Mouse (Mus musculus) neural tube, embryonic 11.5 days (tissue): Measurements from ENCODE around the gene Atp6v1g1. TPM values are rescaled to one million over a fixed set of nuclear protein-coding genes. Genes with fewer than 3 reads are reported as not detected.

Experiments
- ATAC-seq: fragments of 200-750 bp; cut with Nextera tagmentation; 2 replicates; pipeline ENCODE4 v1.8.0; 2017; ENCODE audit warnings: moderate number of reproducible peaks, mild to moderate bottlenecking, moderate TSS enrichment, moderate library complexity; ENCODE audit not compliant: insufficient read depth, low FRiP score, low TSS enrichment
- DNase-seq: peaks from one replicate; pipeline ENCODE4 v3.0.0-alpha.2; 2015; ENCODE audit warnings: low spot score
- H3K27ac ChIP-seq: fragments of 300-500 bp; sonication (generic); 2 replicates; pipeline ENCODE4 v1.5.1; 2014; ENCODE audit warnings: low read depth, mild to moderate bottlenecking, low read length
- H3K27me3 ChIP-seq: fragments of 300-500 bp; sonication (generic); 2 replicates; pipeline ENCODE4 v1.6.1; 2014; ENCODE audit warnings: mild to moderate bottlenecking, low read length, mixed read lengths; ENCODE audit not compliant: control insufficient read depth, insufficient read depth
- H3K36me3 ChIP-seq: fragments of 300-500 bp; sonication (generic); 2 replicates; pipeline ENCODE4 v1.6.1; 2014; ENCODE audit warnings: mild to moderate bottlenecking, low read length, moderate library complexity, mixed read lengths; ENCODE audit not compliant: control insufficient read depth, insufficient read depth
- H3K4me1 ChIP-seq: fragments of 300-500 bp; sonication (generic); 2 replicates; pipeline ENCODE4 v1.6.1; 2014; ENCODE audit warnings: low read length, mixed read lengths; ENCODE audit not compliant: control insufficient read depth, insufficient read depth
- H3K4me2 ChIP-seq: fragments of 300-500 bp; sonication (generic); 2 replicates; pipeline ENCODE4 v1.6.1; 2014; ENCODE audit warnings: low read depth, mild to moderate bottlenecking, moderate library complexity
- H3K4me3 ChIP-seq: fragments of 300-500 bp; sonication (generic); 2 replicates; pipeline ENCODE4 v1.5.1; 2014; ENCODE audit warnings: low read depth, low read length
- H3K9ac ChIP-seq: fragments of 300-500 bp; sonication (generic); 2 replicates; pipeline ENCODE4 v1.6.1; 2014; ENCODE audit warnings: mild to moderate bottlenecking, low read length
- H3K9me3 ChIP-seq: fragments of 300-500 bp; sonication (generic); 2 replicates; pipeline ENCODE4 v1.6.1; 2016; ENCODE audit warnings: low read length; ENCODE audit not compliant: control insufficient read depth
- WGBS: fragments of 180-500 bp; shearing (Covaris S2); extraction: QIAGEN DNeasy Blood & Tissue Kit; methylation state at CpG from one replicate; pipeline ENCODE4 v1.1.7; 2014; 5-methylcytosine and 5-hydroxymethylcytosine counted together
- polyA plus RNA-seq: library from polyadenylated mRNA; unstranded; fragments of >200 nt; fragmentation: Nextera tagmentation; extraction: Ambion mirVana; gene quantifications from 2 replicates; pipeline ENCODE4 v1.2.1, GENCODE M21; 2014

Atp6v1g1 gene
- polyA plus RNA-seq, 1 experiment from 2014 or later = 403 TPM

DNA sequence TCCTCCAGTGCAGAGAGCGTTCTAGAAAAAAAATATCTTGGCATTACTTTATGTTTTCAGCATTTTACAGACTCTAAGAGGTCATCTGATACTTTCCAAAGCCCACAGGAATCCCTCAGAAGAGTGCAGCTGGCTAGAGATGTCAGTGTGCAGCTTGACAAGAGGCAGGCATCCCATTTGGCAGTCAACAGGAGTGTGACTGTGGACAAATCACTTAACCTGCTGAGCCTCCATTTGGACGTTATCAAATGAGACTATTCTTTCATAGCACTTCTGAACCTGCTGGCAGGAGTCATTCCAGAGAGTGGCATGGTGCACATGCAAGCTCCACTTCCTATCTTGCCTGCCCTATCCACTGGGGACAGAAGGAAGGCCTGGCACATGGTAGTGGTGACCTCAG is 2.4 kb upstream of the Atp6v1g1 start:
- H3K9me3 ChIP-seq = no peaks in the 10 kb centered on the region
- H3K9ac ChIP-seq = no peak overlapping the region

DNA sequence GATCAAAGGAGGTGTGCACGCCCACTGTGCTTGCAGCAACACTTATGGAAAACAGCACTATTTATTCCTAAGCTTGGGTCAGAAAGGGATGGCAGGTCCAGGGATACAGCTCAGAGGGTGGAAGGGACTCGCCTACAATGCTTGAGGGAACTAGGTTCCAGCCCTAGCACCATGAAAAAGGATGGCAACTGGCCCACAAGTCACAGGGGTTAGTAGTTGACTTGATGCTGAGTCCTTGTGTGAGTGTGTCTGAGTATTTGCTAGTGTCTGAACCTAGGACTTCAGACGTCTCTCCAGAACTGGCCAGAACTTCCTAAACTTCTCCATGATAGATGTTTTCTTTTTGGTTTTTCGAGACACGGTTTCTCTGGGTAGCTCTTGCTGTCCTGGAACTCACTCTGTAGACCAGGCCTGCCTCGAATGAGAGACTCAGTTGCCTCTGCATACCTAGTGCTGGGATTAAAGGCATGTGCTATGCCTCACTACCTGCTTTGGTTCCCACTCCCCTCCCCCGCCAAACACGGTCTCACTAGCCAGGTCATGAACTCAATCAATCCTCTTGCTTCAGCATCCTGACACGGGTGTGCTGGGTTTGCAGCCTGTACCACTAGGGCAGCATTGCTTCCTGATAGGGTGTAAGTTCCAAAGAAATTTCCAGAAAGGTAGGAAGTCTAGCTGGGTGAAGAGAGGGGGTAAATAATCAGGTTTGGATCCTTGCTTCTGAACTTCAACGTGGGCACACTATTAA is 652 bp upstream of the Atp6v1g1 start:
- DNase-seq = no peak
- peak overlapping the region; percentile 12; the same call in 1 of the 2 replicates for H3K4me2 ChIP-seq
- no peaks in the 10 kb centered on the region for H3K9me3 ChIP-seq
- peaks cover 16% of the 10 kb centered on the region for H3K4me1 ChIP-seq
- peak overlapping the region; percentile 60; the same call in 1 of the 2 replicates for H3K27ac ChIP-seq
- H3K4me3 ChIP-seq = peak overlapping the region; percentile 13; the same call in 1 of the 2 replicates
- H3K9ac ChIP-seq = no peak overlapping the region
- ATAC-seq = peak; percentile 75
- peaks cover 2% of the 10 kb centered on the region; the same call in 1 of the 2 replicates for H3K36me3 ChIP-seq
- H3K27me3 ChIP-seq = no peaks in the 10 kb centered on the region
- WGBS = 56% methylated on average over 10 of the region's 10 CpGs

More for the DNA sequence above, 2.4 kb upstream of the Atp6v1g1 start:
- no peak overlapping the region for H3K4me3 ChIP-seq
- no peaks in the 10 kb centered on the region for H3K36me3 ChIP-seq
- no peak for DNase-seq
- WGBS = 60% methylated on average over 2 of the region's 2 CpGs
- peaks cover 15% of the 10 kb centered on the region for H3K4me1 ChIP-seq
- no peak for ATAC-seq
- H3K27ac ChIP-seq = no peak overlapping the region
- H3K4me2 ChIP-seq = no peak overlapping the region
- H3K27me3 ChIP-seq = no peaks in the 10 kb centered on the region

- ATAC-seq (no peak), DNase-seq (no peak)
- WGBS = 21% methylated on average over 23 of the region's 26 CpGs
- Histone ChIP-seq H3K9me3 (no peaks in the 10 kb centered on the region), H3K4me2 (peak overlapping the region; percentile 67), H3K27me3 (no peaks in the 10 kb centered on the region), H3K27ac (peak overlapping the region; percentile 86), H3K4me1 (peaks cover 16% of the 10 kb centered on the region), H3K4me3 (peak overlapping the region; percentile 84), H3K36me3 (peaks cover 6% of the 10 kb centered on the region; the same call in 1 of the 2 replicates), H3K9ac (peak overlapping the region; percentile 92)
Measured at GRCm38 (mm10) chr4:63545231-63545958, 823 bp downstream of the Atp6v1g1 start.

GRCm38 (mm10) chr4:63546441-63547055 is 2.0 kb downstream of the Atp6v1g1 start:
- WGBS = 89% methylated on average over 6 of the region's 6 CpGs
- Histone ChIP-seq H3K9me3 (no peaks in the 10 kb centered on the region), H3K9ac (no peak overlapping the region)

GRCm38 (mm10) chr4:63547799-63548198 is 3.2 kb downstream of the Atp6v1g1 start:
- H3K9me3 ChIP-seq = no peaks in the 10 kb centered on the region
- H3K9ac ChIP-seq = no peak overlapping the region
- H3K4me2 ChIP-seq = no peak overlapping the region
- no peak overlapping the region for H3K27ac ChIP-seq
- peaks cover 10% of the 10 kb centered on the region for H3K36me3 ChIP-seq
- no peak overlapping the region for H3K4me3 ChIP-seq
- ATAC-seq (no peak), DNase-seq (no peak)
- H3K27me3 ChIP-seq = no peaks in the 10 kb centered on the region
- 100% methylated on average over 1 of the region's 1 CpGs for WGBS
- H3K4me1 ChIP-seq = peaks cover 16% of the 10 kb centered on the region

More at GRCm38 (mm10) chr4:63546441-63547055, 2.0 kb downstream of the Atp6v1g1 start:
- H3K4me2 ChIP-seq = peak overlapping the region; percentile 67; the same call in 1 of the 2 replicates
- no peak overlapping the region for H3K27ac ChIP-seq
- no peak overlapping the region; the same call in 1 of the 2 replicates for H3K4me3 ChIP-seq
- H3K36me3 ChIP-seq = peaks cover 6% of the 10 kb centered on the region; the same call in 1 of the 2 replicates
- no peaks in the 10 kb centered on the region for H3K27me3 ChIP-seq
- peaks cover 16% of the 10 kb centered on the region for H3K4me1 ChIP-seq
- DNase-seq (no peak), ATAC-seq (no peak)

DNA sequence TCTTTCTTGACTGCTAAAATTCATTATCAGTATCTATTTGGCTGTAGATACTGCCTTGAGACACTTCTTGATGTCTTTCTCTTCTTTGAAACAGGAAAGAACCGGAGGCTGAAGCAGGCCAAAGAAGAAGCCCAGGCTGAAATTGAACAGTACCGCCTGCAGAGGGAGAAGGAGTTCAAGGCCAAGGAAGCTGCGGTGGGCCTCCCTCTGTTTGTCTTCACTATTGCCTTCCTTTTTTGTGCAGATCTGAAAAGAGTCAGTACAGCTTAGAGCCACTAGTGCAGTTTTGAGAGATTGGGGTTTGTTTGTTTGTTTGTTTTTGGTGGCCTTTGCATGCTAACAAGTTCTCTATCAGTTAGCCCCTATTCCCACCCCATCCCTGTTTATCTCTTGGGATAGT is 3.9 kb downstream of the Atp6v1g1 start:
- peaks cover 10% of the 10 kb centered on the region for H3K36me3 ChIP-seq
- H3K9ac ChIP-seq = no peak overlapping the region
- 80% methylated on average over 3 of the region's 3 CpGs for WGBS
- H3K4me3 ChIP-seq = no peak overlapping the region
- no peaks in the 10 kb centered on the region for H3K27me3 ChIP-seq
- H3K9me3 ChIP-seq = no peaks in the 10 kb centered on the region
- no peak for DNase-seq
- no peak overlapping the region for H3K4me2 ChIP-seq
- H3K27ac ChIP-seq = no peak overlapping the region
- no peak for ATAC-seq
- H3K4me1 ChIP-seq = peaks cover 16% of the 10 kb centered on the region

- no peaks in the 10 kb centered on the region for H3K9me3 ChIP-seq
- WGBS = 96% methylated on average over 3 of the region's 3 CpGs
Measured at GRCm38 (mm10) chr4:63550908-63551307, 6.3 kb downstream of the Atp6v1g1 start.

GRCm38 (mm10) chr4:63552865-63553264 is 8.3 kb downstream of the Atp6v1g1 start:
- no peak overlapping the region for H3K27ac ChIP-seq
- H3K4me3 ChIP-seq = no peak overlapping the region
- no peaks in the 10 kb centered on the region for H3K27me3 ChIP-seq
- H3K4me1 ChIP-seq = peaks cover 13% of the 10 kb centered on the region
- 92% methylated on average over 1 of the region's 1 CpGs for WGBS
- no peaks in the 10 kb centered on the region for H3K9me3 ChIP-seq
- ATAC-seq = no peak
- peaks cover 10% of the 10 kb centered on the region for H3K36me3 ChIP-seq
- DNase-seq = no peak
- no peak overlapping the region for H3K4me2 ChIP-seq
- no peak overlapping the region for H3K9ac ChIP-seq

More at GRCm38 (mm10) chr4:63550908-63551307, 6.3 kb downstream of the Atp6v1g1 start:
- DNase-seq (no peak), ATAC-seq (no peak)
- Histone ChIP-seq H3K4me2 (no peak overlapping the region), H3K27ac (no peak overlapping the region), H3K36me3 (peaks cover 10% of the 10 kb centered on the region), H3K27me3 (no peaks in the 10 kb centered on the region), H3K4me3 (no peak overlapping the region), H3K4me1 (peaks cover 17% of the 10 kb centered on the region), H3K9ac (no peak overlapping the region)
